Mouse (Mus musculus): ENCODE results near the gene Senp1.

Senp1 gene

DNA sequence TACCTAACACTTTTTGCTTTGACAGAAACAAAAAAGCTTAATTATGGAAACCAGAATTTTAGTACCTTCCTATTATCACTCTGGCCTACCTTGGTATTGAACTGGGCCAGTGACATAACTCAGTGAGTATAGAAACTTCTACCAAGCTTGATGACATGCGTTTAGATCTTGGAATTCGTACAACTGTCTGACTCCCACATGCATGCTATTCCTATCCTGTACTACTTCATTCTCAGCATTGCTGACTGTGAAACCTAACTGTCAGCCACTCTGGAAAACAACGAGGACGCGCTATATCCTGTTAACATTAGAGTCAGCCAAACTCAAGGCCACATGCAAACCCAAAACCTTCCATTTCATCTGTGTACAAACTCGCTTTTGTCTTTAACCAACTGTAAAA is 49.6 kb downstream of the Senp1 start:
- DNase-seq, result no peak

DNA sequence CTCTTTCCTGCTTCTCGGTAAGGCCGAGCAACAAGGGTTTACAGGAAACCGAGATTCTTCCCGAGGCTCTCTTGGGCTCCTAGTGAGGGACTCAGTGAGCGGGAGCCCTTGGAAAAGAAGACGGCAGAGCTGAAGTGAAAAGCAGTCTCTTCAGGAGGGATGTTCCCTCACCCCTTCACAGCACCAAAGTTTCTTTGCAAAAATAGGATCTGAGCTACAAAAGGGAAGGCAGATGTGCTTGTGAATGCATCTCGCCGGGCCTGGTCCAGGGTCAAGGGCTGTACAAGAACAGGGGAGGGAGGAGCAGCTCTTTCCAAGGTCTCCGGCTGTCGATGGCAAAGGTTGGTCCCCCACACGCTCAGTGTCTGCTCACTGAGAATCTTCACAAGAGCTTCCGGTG is 51.0 kb downstream of the Senp1 start:
- DNase-seq, result no peak

DNA sequence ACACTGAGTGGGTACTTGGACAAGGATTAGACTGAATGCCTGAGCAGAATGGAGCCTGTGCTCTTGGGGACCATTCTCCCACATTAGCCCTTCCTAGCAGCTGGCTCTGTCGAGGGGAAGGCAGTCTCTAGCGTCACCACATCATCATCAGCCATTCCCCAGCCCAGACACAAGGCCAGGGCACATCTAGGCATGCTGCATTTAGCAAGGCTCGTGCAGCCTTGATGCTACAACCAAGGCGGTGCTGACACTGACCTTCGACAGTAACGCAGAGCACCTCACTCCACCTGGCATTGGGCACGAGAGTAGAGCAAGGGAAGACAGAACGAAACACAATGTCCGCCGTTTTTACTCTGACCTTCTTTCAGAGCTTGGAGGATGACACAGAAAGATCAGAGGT is 53.9 kb downstream of the Senp1 start:
- no peak for DNase-seq

GRCm38 (mm10) chr15:98036578-98036977 is 57.0 kb downstream of the Senp1 start:
- DNase-seq, result no peak

DNA sequence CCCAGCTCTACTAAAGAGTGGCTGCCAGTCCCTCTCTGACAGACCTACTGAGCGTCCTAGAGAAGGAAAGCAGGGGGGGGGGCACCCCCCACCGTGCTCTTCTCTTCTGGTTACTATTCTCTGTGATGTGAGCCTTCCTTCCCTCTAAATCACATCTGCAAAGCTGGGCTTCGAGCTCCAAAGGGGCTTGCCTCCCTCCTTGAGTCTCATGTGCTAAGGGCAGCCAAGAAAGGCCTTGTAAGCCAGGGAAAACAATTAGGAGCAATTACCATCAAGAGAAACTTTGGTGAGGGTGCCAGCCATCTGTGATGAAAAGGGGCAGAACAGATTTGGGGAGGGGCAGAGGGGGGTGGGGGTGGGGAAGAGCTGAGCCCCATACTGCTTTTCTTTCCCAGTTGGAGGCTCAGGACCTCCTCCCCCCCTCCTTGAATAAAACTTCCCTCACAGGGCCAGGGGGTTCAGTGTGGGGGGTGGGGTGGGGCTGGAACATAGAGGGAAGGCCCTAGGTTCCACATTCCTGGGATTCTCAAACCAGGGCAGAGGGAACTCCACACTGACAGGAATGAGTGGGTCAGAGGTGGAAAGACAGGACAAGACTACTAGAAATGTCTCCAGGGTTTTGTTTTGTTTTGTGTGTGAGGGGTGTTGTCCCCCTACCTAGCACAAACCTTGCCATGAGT is 58.3 kb downstream of the Senp1 start:
- no peak for DNase-seq

- no peak for DNase-seq
These were observed 60.3 kb downstream of the Senp1 start for GRCm38 (mm10) chr15:98033233-98033748.

DNA sequence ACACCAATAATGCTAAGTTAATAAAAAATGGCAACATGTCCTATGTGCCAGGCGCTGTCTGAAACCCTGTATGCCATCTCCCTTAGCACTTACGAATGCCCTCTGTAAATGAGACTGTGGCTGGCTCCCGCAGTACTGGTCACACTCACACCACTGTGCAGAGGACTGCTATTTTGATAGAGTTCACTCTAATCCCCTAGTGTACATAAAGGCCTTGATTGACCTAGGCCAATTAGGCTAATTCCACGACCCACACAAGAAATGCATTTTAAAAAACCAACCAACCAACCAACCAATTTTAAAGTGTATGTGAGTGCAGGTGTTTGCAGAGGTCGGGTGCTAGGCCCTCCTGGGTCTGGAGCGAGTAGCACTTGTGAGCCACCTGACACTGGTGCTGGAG is 63.7 kb downstream of the Senp1 start:
- no peak for DNase-seq

GRCm38 (mm10) chr15:98026967-98027904 is 66.3 kb downstream of the Senp1 start:
- no peak for DNase-seq

GRCm38 (mm10) chr15:98025611-98026010 is 67.9 kb downstream of the Senp1 start:
- no peak for DNase-seq

DNA sequence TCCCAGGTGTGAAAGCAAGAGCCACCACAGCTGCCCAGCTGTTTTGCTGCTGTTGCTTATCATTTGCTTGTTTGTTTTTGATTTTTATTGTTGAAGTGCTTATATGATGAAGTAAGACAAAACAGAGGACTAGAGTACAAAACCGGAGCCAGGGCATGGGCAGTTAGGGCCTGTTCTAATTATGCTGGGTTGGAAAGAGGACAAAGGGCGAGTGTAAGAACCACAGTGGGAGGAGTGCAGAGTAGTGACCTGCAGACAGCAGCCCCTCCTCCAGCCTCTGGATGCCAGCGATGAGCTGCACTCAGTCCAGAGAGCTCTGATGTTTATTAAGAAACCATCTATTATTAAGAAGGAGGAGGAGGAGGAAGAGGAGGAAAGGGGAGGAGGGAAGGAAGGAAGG is 70.4 kb downstream of the Senp1 start:
- DNase-seq, result no peak

DNA sequence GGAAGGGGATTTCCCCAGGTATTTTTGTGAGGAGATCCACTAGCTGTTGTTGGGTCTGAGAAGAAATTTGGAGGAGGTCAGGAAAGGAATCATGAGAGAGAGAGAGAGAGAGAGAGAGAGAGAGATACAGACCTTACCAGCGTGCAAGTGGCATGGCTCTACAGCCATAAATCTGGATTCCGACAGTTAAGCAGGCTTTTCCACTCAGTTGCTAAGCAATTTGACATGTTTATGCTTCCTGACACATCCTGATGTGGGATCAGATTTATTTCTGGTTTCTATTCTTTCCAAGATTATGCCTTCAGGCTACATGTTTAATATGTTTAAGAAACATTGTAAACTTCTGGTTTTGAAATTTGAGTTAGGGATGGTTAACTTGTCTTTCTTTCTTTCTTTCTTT is 71.7 kb downstream of the Senp1 start:
- DNase-seq, result no peak

DNA sequence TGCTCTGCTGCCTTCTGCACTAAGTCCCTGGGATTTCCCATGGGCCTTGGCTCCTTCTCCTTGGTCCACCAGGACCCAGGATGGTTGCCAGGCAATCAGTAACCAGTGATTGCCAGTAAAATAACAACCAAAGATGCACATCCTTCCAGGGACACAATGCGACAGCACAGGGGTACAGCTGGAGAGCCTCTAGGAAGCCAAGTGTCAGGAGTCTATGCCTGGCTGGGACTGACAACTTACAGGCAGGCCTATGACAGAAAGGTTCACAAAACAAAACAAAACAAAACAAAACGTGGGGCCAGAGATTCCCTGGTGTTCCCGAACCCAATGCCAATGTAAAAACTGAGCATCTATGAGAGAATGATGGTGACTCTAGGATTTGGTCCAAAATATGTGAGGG is 74.5 kb downstream of the Senp1 start:
- no peak for DNase-seq

GRCm38 (mm10) chr15:98017925-98018324 is 75.6 kb downstream of the Senp1 start:
- no peak for DNase-seq

GRCm38 (mm10) chr15:98012810-98013209 is 80.7 kb downstream of the Senp1 start:
- no peak for DNase-seq

- no peak for DNase-seq
These were observed 88.4 kb downstream of the Senp1 start for GRCm38 (mm10) chr15:98005181-98005580.

DNA sequence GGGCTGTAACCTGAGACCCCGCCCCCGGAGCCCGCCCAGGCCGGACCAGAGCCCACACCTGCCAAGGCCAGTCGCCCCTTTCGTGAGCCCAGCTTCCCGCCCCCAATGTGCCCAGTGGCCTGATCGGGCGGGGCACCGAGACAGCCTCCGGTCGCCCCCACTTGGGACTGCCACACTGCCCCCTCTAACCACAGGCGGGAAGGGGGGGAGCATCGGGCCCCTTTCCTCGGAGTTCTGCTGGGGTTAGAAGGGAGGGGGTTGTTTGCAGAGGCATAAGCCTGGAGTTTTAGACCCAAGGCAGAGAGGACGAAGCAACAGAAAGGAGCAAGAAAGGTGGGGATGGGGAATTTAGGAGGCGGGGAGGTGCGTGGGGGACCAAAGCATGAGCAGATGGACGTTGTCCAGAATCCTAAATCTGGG is 88.8 kb downstream of the Senp1 start:
- DNase-seq, result no peak

GRCm38 (mm10) chr15:98003822-98004739 is 89.5 kb downstream of the Senp1 start, which contains the start of gene Col2a1:
TSS of gene Col2a1 (minus strand) at chr15:98004695.
- no peak for DNase-seq

GRCm38 (mm10) chr15:98002991-98003821 is 90.3 kb downstream of the Senp1 start:
- no peak for DNase-seq

- no peak for DNase-seq
These were observed 91.2 kb downstream of the Senp1 start for GRCm38 (mm10) chr15:98002113-98002990.

- no peak for DNase-seq
These were observed 92.0 kb downstream of the Senp1 start for GRCm38 (mm10) chr15:98001321-98002112.

Data from cerebellum, adult 11-12 months (tissue).